Mouse (Mus musculus): ENCODE data around the gene Tacc2. TPM values are rescaled to one million over a fixed set of nuclear protein-coding genes. Genes with fewer than 3 reads are reported as not detected.

Gene Tacc2
- total and polyA plus RNA-seq, 3 experiments: 3.5 to 21.5 TPM; not detected in 1

DNA sequence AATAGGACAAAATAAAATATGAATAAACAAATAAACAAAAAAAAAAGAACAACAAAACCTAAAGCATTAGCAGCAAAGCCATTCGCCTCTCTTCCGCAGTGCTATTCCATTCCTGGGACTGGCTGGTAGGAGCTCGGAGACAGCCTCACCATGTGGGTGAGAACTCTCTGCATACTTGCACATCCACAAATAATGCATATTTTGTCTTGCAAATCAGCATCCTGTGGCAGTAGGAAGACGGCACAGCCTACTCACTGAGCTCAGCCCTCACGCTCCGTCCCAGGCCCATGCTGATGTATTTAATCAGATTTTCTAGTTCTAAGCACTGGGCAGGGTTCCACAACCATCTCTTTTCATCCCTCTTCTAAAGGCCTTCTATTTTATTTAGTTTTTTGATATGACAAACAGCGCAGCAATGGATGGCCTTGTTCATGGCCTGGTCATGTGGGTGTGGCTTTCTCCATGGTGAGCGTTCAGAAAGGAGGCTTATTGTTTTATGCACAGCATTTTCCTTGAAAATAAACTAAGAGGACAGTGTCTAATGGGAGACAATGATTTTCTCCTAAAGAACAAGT lies 226.1 kb downstream of the Tacc2 start (continued):
- no peak for TF ChIP-seq E2F4 (IDR thresholded peaks at IDR 0.05; ENCODE audit: borderline replicate concordance, low read depth, low read length)

DNA sequence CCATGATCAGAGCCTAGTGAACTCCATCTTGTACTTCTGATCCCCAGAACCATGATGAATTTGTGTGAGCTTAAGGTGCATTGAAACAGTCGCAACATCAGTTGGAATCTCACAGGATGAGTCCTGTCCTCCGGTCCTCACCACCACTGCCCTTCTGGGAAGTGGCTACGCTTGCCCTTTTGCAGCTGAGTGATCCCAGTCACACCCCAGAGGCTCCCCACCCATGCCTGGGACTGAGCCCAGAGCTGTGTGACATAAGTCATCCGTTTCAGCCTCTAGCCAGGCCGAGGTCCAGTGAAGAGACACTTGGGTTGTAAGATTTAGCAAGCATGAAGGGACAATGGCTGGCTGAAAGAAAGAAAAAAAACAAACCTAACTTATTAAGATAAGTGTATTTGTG lies 227.8 kb downstream of the Tacc2 start:
- Histone ChIP-seq H3K36me3 (ENCODE audit: control insufficient read depth in 1 of 2, insufficient read depth in 2 of 2, low read length in 2 of 2) (no peaks in the 10 kb centered on the region), H3K27me3 (ENCODE audit: control insufficient read depth in 1 of 2, insufficient read depth in 2 of 2, low read length in 2 of 2) (no peaks in the 10 kb centered on the region), H3K79me2 (ENCODE audit: control insufficient read depth, insufficient read depth, low read length, poor library complexity) (no peaks in the 10 kb centered on the region), H3K4me3 (ENCODE audit: control insufficient read depth in 1 of 2, insufficient read depth in 1 of 2, low read depth in 2 of 2, low read length in 2 of 2) (no peak overlapping the region), H3K9ac (ENCODE audit: control insufficient read depth, low read depth, low read length, poor library complexity, severe bottlenecking) (no peak overlapping the region), H3K9me3 (replicated peaks; ENCODE audit: insufficient read depth, low read length) (no peaks in the 10 kb centered on the region), H3K27ac (ENCODE audit: control insufficient read depth, low read depth, low read length) (no peak overlapping the region), H3K4me1 (ENCODE audit: control insufficient read depth in 1 of 2, insufficient read depth in 2 of 2, low read length in 2 of 2) (no peaks in the 10 kb centered on the region)
- TF ChIP-seq RCOR1 (IDR thresholded peaks at IDR 0.05; ENCODE audit: low read depth, low read length) (no peak), ZNF384 (IDR thresholded peaks at IDR 0.05; ENCODE audit: low read depth, low read length) (no peak), ELF1 (IDR thresholded peaks at IDR 0.05; ENCODE audit: low read depth, low read length) (no peak), E2F4 (IDR thresholded peaks at IDR 0.05; ENCODE audit: borderline replicate concordance, low read depth, low read length) (no peak), EP300 (IDR thresholded peaks at IDR 0.05; ENCODE audit: low read depth in 1 of 2, low read length in 2 of 2) (no peak), CHD2 (IDR thresholded peaks at IDR 0.05; ENCODE audit: low read length) (no peak), JUND (IDR thresholded peaks at IDR 0.05; ENCODE audit: low read depth, low read length) (no peak), SMC3 (IDR thresholded peaks at IDR 0.05; ENCODE audit: low read depth, low read length) (no peak), MYC (IDR thresholded peaks at IDR 0.05; ENCODE audit: low read depth, low read length) (no peak)
- DNase-seq (ENCODE audit: low read depth, low spot score): no peak

DNA sequence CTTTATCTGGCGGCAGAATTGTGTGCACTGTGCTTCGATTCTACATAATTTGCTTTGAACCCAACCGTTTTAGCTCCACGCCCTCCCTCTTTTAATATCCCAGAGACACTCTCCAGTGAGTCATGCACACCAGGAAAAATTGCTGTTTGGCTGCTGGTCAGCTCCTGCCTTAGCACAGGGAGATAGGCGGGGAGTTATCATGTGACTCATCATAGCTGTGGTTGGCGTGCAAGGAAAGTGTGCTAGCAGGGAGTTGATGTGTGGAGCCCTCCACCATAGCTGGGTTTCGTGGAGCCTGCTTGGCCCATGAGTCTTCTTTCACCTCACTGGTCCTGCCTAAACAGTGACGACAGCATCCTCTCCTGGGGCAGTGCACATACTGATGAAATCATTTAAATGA lies 230.5 kb downstream of the Tacc2 start:
- no peaks in the 10 kb centered on the region for H3K4me1 ChIP-seq (ENCODE audit: control insufficient read depth in 1 of 2, insufficient read depth in 2 of 2, low read length in 2 of 2)
- no peak for TF ChIP-seq POLR2A (IDR thresholded peaks at IDR 0.05; ENCODE audit: control insufficient read depth in 1 of 2, insufficient read depth in 1 of 2, low read depth in 1 of 2, low read length in 2 of 2, poor library complexity in 1 of 2)
- no peak for TF ChIP-seq MXI1 (IDR thresholded peaks at IDR 0.05; ENCODE audit: low read depth, low read length)
- TF ChIP-seq ZC3H11A (IDR thresholded peaks at IDR 0.05; ENCODE audit: low read depth, low read length): no peak
- TF ChIP-seq MYC (IDR thresholded peaks at IDR 0.05; ENCODE audit: low read depth, low read length): no peak
- no peak for TF ChIP-seq ZNF384 (IDR thresholded peaks at IDR 0.05; ENCODE audit: low read depth, low read length)
- no peak for TF ChIP-seq MEF2A (IDR thresholded peaks at IDR 0.05; ENCODE audit: extremely low read depth, insufficient replicate concordance, low read depth, low read length, poor library complexity, severe bottlenecking)
- no peak for TF ChIP-seq RAD21 (IDR thresholded peaks at IDR 0.05; ENCODE audit: low read depth, low read length)
- no peak for TF ChIP-seq GABPA (IDR thresholded peaks at IDR 0.05; ENCODE audit: low read depth, low read length)
- no peak for TF ChIP-seq ZKSCAN1 (IDR thresholded peaks at IDR 0.05; ENCODE audit: low read depth, low read length)
- no peak for TF ChIP-seq TCF12 (IDR thresholded peaks at IDR 0.05; ENCODE audit: low read depth, low read length)
- no peak for TF ChIP-seq MAZ (IDR thresholded peaks at IDR 0.05; ENCODE audit: low read depth, low read length)
- no peak for TF ChIP-seq POLR2AphosphoS2 (IDR thresholded peaks at IDR 0.05; ENCODE audit: low read length)
- no peak for TF ChIP-seq KAT2A (conservative IDR thresholded peaks at IDR 0.05; ENCODE audit: low read depth, low read length)
- TF ChIP-seq MAFK (IDR thresholded peaks at IDR 0.05; ENCODE audit: borderline replicate concordance, low read depth, low read length): no peak
- TF ChIP-seq NELFE (IDR thresholded peaks at IDR 0.05; ENCODE audit: low read depth, low read length): no peak
- no peak for TF ChIP-seq ZMIZ1 (IDR thresholded peaks at IDR 0.05; ENCODE audit: low read depth, low read length)
- TF ChIP-seq TBP (IDR thresholded peaks at IDR 0.05; ENCODE audit: low read depth, low read length): no peak
- H3K4me3 ChIP-seq (ENCODE audit: control insufficient read depth in 1 of 2, insufficient read depth in 1 of 2, low read depth in 2 of 2, low read length in 2 of 2): no peak overlapping the region
- no peaks in the 10 kb centered on the region for H3K9me3 ChIP-seq (replicated peaks; ENCODE audit: insufficient read depth, low read length)
- no peaks in the 10 kb centered on the region for H3K79me2 ChIP-seq (ENCODE audit: control insufficient read depth, insufficient read depth, low read length, poor library complexity)
- H3K9ac ChIP-seq (ENCODE audit: control insufficient read depth, low read depth, low read length, poor library complexity, severe bottlenecking): no peak overlapping the region
- H3K27ac ChIP-seq (ENCODE audit: control insufficient read depth, low read depth, low read length): no peak overlapping the region
- DNase-seq (ENCODE audit: low read depth, low spot score): no peak
- no peaks in the 10 kb centered on the region for H3K27me3 ChIP-seq (ENCODE audit: control insufficient read depth in 1 of 2, insufficient read depth in 2 of 2, low read length in 2 of 2)
- no peaks in the 10 kb centered on the region for H3K36me3 ChIP-seq (ENCODE audit: control insufficient read depth in 1 of 2, insufficient read depth in 2 of 2, low read length in 2 of 2)
